Mouse (Mus musculus) megakaryocyte-erythroid progenitor cell, adult 5 weeks (primary cell): ENCODE results near the gene Slc25a36. TPM values are rescaled to one million over a fixed set of nuclear protein-coding genes. Genes with fewer than 3 reads are reported as not detected.

Source experiments
- polyA plus RNA-seq: library from polyadenylated mRNA; stranded (reverse); fragments of >175 nt; gene quantifications from 2 replicates; pipeline ENCODE4 v1.2.3, GENCODE M21; 2012

Slc25a36 gene
- 4.1 and 4.6 TPM in 2 replicates for polyA plus RNA-seq

GRCm38 (mm10) chr9:97110571-97111390 is at the start of gene Slc25a36:
TSS of gene Slc25a36 (minus strand) at chr9:97111157.

Other genes starting within 250 kb of the Slc25a36 start
- 6.6 and 9.3 TPM in 2 replicates for gene Pxylp1, start 218.5 kb downstream of the Slc25a36 start, polyA plus RNA-seq
- 1.8 and 3.3 TPM in 2 replicates for gene Spsb4, start 92.3 kb downstream of the Slc25a36 start, polyA plus RNA-seq